Mouse (Mus musculus) bone marrow, adult 2 months (tissue): ENCODE results near the gene Ndufab1.

Source experiments
- CTCF ChIP-seq: fragments of 200-500 bp; IDR thresholded peaks from 2 replicates; pipeline ENCODE4 v1.5.1; 2011; ENCODE audit warnings: low read length, control low read depth; ENCODE audit not compliant: control insufficient read depth, insufficient read depth
- POLR2A ChIP-seq: fragments of 200-500 bp; IDR thresholded peaks from 2 replicates; pipeline ENCODE4 v1.6.1; 2011; ENCODE audit warnings: low read depth, mild to moderate bottlenecking, control low read depth, low read length, borderline replicate concordance; ENCODE audit not compliant: control insufficient read depth

GRCm38 (mm10) chr7:122045711-122046110 is 56.0 kb downstream of the Ndufab1 start:
- TF ChIP-seq CTCF (no peak), POLR2A (no peak)
